Mouse (Mus musculus) hindlimb bud, embryonic 11.5 days (tissue): ENCODE measurements at regions not wholly inside any gene's neighbourhood (a gene's known extent, or its start where the extent isn't known, plus 50 kb on each side); places are given as distances from the start of the nearest gene placed in this dataset.

ENCODE experiments used
- DNase-seq: peaks from one replicate; pipeline ENCODE4 v3.0.0-alpha.2; 2012; ENCODE audit warnings: low read depth, low spot score; ENCODE audit errors: extremely low spot score

DNA sequence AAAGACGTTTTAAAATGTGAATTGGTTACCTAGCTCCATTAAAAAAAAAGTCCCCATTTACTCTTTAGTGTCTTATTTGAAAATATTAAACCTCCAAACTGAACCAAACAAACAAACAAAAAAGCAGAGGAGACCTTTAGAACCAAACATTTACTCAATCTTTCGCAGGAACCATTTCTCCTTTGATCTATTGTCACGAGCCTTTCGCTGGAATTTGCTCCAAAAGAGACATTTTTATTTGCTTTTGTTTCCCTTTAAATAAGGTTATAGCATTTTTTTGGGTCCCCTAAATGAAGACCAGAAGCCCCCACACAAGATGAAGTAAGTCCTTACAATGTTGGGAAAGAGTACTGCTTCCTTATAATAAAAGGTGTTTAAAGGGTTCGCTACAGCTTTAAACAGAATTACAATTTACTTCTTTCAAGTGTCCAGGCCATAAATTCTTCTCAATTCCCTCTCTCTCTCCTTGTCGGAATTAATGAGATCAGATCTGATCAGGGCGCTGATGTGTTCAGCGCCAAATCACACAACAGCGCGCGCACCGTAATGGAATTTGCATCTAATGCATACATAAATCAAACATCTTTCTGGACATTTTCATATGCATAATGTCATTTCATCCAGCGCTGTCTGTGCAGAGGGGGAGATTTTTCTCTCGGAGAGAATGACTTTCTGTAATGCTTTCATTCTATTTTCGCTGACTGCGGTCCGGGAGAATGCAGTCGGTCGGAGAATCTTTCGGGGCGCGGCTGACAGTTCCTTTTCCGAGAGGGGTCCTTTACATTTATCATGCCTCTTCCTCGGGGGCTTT is 469.2 kb downstream of the Vrk1 start:
- DNase-seq, result no peak

- DNase-seq, result no peak
Observed at GRCm38 (mm10) chr12:106479878-106480194, 469.8 kb downstream of the Vrk1 start.

- DNase-seq, result no peak
Observed at GRCm38 (mm10) chr12:106480281-106481060, 470.4 kb downstream of the Vrk1 start.

- DNase-seq, result no peak
Observed at GRCm38 (mm10) chr12:106501622-106502327, 491.7 kb downstream of the Vrk1 start.

DNA sequence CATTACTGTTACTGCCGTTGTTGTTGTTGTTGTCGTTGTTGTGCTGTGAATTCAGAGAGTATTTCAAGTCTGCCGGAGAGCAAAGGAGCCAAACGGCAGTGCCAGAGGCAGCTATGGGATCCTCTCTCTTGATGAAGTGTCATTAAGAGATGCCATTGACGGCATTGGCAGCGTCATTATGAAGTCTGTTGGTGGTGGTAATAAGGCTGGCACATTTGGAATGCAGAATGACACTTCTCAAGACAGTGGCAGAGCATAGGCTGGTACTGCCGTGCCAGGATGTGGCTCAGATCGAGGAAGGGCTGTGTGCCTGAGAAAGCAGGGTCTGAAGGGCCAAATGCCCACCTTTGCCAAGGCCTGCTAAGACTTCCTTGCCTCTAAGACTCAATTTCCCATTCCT is 494.3 kb downstream of the Vrk1 start:
- no peak for DNase-seq

DNA sequence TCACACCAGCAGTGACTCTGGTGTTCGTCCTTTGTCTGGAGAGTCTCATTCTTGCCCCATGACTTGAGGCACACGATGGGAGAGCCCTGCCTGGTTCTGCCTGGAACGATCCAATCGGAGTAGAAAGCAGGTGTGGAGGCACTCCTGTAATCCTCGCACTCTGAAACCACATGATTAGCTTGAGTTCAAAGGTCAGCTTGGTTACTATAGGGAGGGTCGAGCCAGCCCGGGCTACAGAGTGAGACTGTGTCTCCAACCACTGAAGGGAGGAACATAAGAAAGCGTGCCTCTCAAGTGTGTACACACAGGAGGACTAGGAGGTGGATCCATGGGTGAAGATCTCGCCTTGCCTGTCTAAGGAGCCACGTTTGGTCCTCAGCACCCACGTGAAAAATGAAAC is 504.0 kb downstream of the Vrk1 start:
- DNase-seq, result no peak

GRCm38 (mm10) chr12:106515257-106515788 is 505.3 kb downstream of the Vrk1 start:
- no peak for DNase-seq

GRCm38 (mm10) chr12:106519141-106519540 is 509.1 kb downstream of the Vrk1 start:
- no peak for DNase-seq

DNA sequence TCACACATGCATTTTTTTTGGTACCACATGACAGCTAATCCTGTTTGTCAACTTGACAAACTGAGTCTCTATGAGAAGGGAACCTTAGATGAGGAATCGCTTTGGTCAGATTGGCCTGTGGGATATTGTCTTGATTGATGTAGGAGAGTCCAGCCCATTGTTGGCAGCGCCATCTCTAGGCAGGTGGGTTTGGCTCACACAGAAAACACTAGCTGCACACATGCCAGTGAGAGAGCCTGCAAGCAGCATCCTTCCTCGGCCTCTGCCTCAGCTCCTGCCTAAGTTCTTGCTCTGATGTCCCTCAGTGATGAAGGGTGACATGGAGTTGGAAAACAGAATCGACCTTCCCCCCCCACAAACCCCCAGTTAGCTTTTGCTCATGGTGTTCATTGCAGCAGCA is 514.4 kb downstream of the Vrk1 start:
- DNase-seq, result no peak

GRCm38 (mm10) chr12:106527116-106527515 is 517.1 kb downstream of the Vrk1 start:
- no peak for DNase-seq

- DNase-seq, result no peak
Observed at GRCm38 (mm10) chr12:106527699-106528434, 517.8 kb downstream of the Vrk1 start.

DNA sequence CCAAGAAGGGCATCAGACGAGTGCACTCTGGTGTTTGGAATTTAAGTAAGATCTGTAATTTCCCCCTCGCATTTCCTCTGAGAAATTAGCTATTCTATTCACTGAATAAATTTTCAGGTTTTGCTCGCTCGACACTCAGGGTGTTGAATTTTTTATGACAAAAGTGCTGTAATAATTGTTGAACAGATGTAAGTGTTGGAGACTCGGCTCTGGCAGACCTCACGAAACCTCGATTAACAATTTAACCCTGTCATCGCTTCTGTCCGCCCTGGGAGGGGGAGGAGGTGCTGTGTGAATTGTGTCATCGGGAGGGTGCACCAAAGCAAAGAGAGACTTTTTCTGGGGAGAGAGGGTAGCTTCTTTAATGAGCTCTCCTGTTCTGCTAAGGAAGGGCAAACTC is 518.5 kb downstream of the Vrk1 start:
- no peak for DNase-seq

DNA sequence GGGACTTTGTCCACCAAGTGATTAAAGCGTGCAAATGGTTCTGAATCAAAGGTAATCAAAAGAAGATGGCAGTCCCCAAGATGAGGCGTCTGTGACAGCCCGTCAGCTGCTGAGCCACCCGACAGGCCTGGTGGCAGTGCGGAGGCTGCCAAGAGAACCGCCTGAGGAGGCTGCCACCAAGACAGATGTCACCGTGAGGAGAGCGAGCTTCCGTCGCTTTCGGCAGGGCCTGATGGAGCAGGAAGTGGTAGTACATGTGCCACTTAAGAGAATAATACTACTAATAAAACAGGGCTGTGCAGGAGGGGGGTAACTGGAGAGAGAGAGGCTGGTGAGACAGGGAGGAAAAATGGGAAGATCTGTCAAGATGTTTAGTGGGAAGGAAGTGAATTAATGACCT is 519.1 kb downstream of the Vrk1 start:
- DNase-seq, result no peak

- DNase-seq, result no peak
Observed at GRCm38 (mm10) chr12:106535086-106535485, 525.1 kb downstream of the Vrk1 start.

GRCm38 (mm10) chr12:106535628-106536288 is 525.7 kb downstream of the Vrk1 start:
- no peak for DNase-seq

DNA sequence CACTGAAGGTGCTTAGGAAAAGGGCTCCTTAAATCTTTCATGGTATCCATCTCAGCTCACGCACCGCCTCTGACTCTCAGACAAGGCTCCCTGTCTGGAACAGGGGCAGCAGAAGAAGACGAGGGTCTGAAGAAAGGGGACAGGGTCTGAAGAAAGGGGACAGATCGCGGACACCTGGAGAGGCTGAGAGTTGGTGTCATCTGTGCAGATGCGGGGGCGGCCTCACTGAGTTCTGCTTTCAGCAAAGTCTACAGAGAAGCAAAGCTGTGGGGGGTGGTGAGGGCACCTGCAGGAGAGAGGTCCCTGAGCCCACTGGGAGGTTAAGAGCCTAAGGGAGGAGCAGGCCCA is 526.2 kb downstream of the Vrk1 start:
- no peak for DNase-seq

- DNase-seq, result no peak
Observed at GRCm38 (mm10) chr12:106540003-106540402, 530.0 kb downstream of the Vrk1 start.

- no peak for DNase-seq
Observed at GRCm38 (mm10) chr12:106559566-106559965, 549.5 kb downstream of the Vrk1 start.

DNA sequence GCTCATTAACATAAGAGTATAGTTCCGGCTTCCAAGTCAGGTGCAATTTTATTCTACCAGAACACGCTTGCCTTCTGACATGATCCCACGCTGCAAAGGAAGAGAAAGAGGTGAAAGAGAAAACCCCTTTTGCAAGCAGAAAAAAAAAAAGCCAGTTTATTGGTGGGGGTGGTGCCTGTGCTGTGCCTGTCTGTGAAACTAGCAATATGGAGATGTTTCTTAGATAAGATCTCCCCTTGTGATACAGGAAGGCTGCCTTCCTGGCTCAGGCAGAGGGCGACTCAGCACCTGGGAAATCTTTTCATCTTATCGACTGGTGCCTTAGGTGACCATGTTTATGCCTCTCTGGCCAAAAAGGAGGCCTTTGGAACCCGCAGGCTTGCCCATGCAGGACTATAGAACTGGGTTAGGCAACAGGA is 555.2 kb downstream of the Vrk1 start:
- no peak for DNase-seq

DNA sequence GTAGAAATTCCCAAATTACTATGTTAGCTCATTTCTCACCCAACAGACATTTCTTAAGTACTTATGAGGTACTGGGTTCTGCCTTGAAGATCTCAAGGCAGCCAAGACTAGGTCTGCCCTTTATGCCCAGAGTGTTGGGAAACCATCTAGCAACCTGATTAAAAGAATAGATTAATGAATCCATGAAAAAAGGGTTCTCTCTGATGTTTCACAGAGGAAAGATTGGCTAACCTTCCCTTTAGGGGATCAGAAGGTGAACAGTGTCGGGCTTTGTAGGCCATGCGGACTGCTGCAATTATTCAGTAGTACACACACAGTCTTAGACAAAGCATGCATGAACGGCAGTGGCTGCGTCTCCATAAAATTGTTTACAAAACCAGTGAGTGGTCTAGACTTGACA is 556.3 kb downstream of the Vrk1 start:
- no peak for DNase-seq
